Mouse (Mus musculus) lung, adult 18-20 months (tissue): ENCODE measurements around the gene Vti1a.

Experiments used
- DNase-seq, 2 experiments: peaks; one replicate each; pipeline ENCODE4 v3.0.0; 2022; ENCODE audit warnings: mixed read lengths in 2 of 2

Gene Vti1a

DNA sequence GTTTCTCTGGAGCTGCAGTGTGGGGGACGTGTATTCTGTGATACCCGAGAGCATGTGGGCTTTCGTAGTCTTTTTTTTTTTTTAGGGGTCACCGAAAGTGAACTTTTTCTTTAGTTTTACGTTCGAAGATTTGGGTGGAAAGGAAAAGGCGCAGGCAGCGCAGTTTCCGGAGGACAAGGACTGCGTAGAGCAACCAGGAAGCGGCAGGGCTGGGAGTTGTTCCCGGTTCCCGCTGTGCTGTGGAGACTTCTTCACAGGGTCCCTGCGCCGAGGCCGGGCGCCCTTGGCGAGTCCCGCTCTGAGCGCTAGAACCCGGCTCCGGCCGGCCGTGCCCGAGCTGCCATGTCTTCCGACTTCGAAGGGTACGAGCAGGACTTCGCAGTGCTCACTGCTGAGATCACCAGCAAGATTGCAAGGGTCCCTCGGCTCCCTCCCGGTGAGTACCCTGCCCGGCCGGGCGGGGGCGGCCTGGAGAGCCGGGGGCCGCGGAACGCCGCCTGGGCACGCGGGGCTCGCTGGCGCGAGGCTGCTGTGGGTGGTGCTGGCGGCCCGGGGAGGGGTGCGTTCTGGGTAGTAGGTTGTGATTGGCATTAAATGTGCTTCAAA lies at the start of gene Vti1a:
Gene Vti1a (plus strand): TSS at position 187 of the 606 bp plus-strand sequence.
- peak; percentile 85 to 88 for DNase-seq

DNA sequence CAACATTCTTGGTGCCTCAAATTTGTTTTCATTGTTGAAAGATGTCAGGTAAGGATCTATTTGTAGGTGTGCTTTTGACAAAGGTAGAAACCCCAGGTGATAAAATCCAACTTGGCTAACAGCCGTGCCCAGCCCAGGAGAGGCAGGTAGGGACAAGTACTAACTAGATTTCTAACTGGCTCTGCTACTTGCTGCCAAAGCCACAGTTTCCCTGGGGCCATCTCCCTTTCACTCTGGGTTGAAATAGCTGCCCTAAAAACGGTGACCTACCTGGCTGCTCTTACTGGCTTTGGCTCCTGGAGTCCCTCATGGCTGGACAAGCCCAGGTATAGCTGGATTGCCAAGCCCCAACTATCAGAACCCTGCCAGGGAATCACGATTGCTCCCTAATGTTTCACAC lies 49.3 kb upstream of the Vti1a start:
- DNase-seq = no peak

DNA sequence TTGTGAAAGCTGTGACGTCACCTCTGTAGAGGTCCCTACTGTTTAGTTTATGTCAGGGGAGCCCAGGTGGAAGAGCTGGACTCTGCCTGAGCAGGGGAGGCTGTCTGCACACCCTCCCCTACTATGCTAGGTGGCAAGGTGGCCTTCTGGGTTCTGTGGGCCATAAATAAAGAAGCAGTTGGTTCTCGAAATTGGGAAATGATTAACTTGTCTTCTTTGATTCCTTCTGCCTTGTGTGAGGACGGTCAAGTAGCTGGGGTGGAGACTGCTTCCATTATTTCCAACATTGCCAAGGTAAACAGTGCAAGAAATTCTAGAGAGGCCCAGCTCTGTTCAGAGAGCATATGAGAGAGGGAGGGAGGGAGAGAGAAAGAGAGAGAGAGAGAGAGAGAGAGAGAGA lies 47.9 kb upstream of the Vti1a start:
- peak in 1 of 2 experiments; percentile 52 for DNase-seq

DNA sequence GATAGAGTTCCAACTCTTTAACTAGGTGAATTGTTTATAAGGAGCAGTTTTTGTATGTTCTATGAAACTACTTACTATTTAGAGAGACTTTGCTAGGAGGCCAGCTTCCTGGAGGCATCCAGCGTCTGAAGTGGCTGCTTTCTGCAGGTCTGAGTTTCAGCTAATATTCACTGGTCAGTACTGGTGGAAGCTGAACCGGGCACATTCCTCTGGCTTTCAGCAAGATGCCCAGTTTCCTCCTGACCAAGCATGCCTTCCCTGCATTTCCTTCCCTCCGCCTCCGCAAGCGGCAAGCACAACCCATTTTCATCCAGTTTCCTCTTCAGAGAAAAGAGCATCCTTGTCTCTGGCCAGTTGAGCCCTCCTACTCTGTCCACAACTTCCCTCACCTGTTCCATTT lies 47.0 kb upstream of the Vti1a start:
- DNase-seq = peak in 1 of 2 experiments; percentile 27

DNA sequence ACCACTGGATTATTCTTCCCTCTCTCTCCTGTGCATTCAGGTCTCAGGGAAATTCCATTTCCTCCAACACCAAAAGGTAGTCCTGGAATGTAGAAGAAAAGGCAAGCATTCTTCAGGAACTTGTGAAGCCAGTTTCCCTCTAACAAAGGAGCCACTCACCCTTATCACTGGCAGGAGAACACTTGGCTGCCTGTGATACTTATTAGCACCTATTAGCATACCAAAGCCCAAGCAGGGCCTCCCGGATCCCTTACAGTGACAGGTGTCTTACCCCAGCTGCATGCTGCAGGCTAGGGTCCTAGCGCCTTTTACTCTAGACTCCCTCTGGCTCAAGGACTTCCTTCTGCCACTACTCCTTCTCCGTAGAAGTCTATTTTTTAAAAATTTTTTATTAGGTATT lies 44.6 kb upstream of the Vti1a start:
- peak; percentile 54 to 66 for DNase-seq

DNA sequence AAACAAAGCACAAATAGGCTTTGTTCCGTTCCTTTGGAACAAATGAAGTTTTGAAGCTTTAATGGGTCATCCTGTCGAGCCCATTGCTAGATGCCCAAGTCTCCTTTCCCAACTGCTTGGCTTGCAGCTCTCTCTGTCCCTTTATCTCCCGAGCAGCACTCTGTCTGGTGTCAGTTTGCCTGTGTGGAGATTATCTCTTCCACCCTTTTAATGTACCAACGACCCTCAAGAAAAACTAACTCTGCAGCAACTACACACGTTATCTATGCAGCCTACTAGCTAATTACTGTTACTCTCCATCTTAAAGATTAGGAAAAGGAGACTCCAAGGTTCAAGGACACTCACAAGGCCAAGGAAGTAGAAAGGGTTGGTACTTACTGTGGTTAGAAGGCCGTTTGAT lies 42.8 kb upstream of the Vti1a start:
- no peak for DNase-seq

DNA sequence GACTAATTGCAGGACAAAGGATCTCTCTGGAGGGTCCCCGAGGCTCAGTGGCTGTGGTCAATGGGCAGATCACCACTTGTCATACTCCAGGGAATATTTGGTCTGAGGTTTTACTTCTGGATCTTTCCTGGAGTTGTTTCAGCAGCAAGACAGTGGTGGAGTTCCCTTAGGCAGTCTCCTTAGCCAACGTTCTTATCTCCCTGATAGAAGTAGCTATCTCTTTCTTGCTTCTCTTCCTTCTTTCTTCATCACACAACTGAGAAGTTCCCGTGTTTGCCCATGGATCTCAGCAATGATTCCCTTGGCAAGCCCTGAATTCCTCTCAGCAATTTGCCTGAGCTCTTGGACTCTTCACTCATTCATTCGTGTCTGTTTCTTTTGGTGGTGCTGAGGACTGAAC lies 40.0 kb upstream of the Vti1a start:
- no peak for DNase-seq

DNA sequence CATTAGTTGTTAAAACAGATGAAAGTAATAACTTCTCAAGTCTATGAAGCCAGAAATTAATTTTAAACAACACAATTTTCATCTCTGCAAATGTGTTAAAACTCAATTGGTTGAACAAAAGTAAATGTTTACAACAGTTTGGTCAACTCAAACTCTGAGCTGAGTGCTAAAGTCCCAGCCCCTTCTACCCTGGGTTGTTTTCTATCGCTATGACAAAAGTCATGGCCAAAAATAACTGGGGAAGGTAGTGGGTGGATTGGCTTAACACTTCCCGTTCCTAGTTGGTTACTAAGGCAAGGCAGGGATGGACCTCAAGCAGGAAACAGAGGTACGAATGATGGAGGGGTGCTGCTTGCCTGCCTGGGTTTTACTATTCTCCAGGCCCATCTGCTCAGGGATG lies 39.3 kb upstream of the Vti1a start:
- no peak for DNase-seq

DNA sequence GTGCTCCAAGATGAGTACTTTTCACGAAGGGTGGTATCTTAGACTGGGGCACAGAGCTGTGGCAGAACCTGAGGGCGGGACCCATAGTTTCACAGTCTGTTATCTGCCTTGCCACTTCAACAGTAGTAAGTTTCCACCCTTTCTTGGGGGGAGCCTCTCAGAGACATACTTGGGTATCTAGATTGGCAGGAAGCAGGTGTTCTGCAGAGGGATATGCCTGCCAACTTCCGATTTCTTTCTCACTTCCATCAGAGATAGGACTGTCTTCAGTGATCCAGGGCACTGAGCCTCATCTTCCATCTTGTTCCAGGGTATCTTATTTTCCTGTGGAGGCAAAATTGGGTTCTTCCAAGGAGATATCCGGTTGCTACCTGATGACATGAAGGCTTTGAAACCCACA lies 32.0 kb upstream of the Vti1a start:
- no peak for DNase-seq

DNA sequence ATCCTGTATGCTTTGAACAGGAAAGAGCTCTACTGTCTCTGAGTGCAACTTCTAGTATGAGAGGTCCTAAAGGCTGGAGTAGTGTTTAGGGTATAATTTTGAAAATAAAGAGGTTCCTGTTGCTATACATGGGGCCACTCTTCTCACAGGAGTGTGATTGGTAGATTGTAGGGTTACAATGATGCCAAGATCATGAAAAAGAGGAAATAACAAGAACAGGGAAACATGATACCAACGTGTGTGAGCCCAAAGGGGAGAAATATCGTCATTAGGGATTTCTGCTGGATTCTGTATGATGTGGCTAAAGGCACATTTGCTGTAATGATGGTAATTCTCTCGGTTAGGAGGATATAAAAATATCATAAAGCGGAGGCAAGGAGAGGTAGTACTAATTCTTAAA lies 30.1 kb upstream of the Vti1a start:
- DNase-seq = no peak

DNA sequence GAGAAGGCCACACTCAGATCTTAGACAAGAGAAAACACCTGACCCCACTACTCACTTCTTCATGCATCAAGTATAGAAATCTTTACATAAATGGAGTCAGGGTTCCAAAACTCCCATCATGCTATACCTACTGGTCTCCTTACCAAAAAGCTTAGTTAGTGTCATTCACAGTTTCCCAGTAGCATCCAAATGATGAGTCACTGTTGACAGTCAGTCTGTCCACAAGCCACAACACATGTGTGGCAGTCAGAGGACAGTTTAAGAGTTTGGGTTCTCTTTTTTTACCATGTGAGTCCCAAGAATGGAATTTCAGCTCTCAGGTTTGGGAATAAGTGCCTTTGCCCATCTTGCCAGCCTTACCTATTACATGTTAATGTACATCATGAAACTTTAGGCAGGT lies 27.1 kb upstream of the Vti1a start:
- no peak for DNase-seq

DNA sequence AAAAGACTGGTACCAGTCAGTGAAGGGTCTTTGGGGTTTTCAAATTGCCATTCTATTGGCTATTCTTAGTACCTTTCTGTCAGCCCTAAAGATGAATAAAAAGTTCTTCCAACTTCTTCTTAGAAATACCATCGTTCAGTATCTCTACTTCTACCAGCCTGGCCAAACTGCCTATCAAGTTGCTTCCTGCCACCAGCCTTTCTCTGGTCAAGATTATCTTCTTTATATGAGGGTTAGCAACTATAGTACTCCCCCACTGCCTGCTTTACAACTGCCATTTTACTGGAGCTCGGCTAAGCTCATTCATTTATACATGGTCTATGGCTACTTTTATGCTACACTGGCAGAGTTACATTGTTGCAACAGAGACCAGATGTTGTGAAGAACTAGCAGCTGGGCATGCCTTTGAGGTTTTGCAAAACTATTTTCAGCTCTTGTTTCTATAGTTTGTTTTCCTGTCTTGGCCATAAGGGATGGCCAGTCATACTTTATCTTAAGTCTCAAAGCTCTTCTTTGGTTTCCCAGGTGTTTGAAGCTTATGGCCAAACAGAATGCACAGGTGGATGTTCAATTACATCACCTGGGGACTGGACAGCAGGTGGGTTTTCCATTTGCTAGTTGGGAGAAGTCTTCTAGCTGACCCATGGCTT lies 25.3 kb upstream of the Vti1a start:
- DNase-seq = no peak

DNA sequence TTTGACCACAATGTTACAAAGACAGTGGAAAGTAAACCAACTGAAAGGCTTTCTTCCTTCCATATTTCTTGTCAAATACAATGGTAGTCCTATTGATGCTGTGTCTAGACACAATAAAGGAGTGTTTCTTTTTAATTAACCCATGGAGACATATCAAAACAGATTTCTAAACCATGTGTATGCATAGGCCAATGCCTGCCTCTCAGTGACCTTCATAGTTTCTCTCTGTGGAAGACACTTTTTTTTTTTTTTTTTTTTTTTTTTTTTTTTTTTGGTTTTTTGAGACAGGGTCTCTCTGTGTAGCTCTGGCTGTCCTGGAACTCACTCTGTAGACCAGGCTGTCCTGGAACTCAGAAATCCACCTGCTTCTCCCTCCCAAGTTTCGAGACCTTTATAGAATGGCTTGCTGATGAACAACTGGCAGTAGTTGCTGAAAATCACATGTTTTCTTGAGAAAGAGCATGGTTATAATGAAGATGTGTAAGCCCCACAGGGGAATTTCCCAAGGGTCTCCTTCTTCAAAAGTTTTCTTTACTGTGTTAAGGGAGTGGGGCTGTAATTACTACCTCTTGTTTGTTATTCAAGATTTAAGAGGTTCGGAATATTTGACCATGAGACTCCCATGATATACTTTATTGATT lies 23.8 kb upstream of the Vti1a start:
- no peak for DNase-seq

DNA sequence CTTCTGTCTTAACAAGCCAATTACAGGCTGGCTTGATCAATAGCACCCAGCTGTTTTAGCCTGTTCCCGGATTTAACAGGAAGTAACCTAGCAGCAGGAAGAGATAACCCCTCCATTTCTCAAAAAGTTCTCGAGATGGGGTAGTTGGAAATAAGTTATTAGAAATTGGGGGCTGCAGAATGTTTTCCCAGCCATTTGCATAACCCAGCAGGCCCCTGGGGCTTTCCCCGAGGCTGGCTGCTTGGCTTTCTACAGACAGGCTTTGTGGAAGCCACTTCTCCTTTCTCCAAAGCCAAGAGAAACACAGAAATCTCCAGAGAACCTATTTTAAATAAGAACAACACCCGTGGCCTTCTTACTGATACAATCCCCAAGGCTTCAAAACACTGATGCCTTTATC lies 22.9 kb upstream of the Vti1a start:
- DNase-seq = no peak

DNA sequence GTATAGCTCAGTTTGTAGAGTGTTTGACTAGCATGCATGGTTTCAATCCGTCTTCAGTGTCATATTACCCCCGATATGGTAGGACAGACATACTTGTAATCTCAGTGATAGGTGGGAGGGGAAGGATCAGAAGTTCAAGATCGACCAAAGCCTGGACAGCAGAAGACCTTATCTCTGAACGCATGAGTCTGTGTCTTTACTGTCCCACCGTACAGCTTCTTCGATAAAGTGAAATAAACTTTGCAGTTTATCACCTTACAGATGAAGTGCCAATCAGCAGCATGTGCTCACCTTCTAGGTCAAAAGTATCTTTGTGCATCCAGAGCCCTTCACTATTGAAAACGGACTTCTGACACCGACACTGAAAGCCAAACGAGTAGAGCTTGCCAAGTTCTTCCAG lies 21.0 kb upstream of the Vti1a start:
- no peak for DNase-seq

DNA sequence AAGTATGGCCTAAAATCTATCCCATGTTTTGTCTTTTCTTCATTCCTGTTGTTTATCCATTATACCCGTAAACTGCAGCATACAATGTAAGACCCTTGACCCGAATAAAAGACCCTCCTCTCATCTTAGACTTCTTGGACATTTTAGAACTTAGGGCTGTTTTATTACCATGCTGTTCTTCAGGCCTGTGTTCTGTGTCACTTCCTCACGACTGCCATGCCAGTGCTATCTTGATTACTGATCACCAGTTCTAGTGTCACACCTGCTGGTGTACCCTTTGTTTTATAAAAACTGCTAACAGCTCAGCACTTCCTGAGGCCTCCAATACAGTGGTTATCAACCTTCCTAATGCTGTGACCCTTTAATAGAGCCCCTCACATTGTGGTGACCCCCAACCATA lies 20.5 kb upstream of the Vti1a start:
- no peak for DNase-seq

DNA sequence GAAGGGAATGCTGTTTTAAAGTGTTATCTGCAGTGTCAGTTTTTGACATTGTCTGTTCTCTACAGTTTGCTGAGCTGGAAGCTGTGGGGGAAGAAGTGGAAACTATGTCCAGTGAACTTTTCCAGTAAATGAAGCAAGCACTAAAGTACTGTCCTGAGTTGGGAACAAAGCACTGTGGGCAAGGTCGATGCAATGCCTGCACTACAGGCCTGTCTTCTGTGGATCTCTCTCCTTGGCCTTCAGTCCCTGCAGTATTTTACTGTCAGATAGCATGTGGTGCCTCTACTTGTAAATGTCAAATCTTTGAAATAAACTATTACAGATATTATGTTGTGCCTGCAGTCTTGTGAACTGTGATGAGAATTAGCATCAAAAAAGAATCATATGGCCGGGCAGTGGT lies 19.8 kb upstream of the Vti1a start:
- no peak for DNase-seq

DNA sequence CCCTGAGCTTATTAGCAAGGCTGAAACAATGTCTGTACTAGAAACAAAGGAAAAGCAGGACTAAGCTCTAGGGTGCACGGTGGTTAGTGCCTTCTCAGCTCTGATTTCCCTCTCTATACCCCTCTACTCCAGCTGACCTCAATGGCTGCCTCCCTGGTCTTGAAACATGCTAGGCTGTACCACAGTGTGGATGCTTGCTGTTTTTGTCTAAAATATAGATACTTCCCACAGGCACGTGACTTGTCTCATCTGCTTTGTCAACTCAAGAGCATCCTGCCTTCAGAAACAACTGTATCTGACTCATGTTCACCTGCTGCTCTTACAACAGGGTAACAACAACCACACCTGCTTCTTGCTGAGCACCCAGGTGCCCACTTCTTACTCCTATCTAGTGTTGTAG lies 18.6 kb upstream of the Vti1a start:
- no peak for DNase-seq

DNA sequence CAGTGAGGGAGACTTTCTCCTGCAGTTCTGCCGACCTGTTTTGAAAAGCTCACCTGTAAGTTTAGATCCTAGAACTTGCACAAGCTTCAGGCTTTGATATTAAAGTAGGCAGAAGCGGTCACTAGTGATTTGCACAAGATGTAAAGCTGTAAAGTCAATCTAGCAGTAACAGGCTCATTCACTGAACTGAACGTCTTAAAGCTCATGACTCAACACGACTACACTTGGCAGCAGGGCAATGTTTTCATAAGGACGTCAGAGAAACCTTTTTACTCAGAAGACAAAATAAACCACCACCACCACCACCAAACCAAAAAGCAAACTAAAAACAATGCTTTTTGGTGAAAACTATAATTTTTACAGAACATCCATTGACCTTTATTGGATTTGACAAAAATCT lies 18.1 kb upstream of the Vti1a start:
- DNase-seq = no peak

DNA sequence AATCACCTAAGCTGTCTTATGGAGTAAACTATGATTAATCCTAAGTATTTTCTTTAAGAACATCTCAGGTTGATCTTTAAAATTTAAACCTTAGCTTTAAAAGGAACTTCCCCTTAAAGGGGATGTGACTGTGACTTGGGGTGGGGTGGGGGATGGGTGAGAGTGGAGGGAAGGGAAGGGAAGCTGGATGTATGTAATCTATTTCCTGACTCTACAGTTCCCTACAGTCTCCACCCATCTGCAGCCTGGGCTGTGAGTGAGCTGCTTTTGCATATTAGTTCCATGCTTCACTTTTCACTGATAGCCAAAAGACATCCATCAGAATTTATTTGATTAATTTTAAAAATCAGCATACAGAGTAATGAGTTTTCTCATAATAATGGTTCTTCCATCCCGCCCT lies 16.7 kb upstream of the Vti1a start:
- no peak for DNase-seq

DNA sequence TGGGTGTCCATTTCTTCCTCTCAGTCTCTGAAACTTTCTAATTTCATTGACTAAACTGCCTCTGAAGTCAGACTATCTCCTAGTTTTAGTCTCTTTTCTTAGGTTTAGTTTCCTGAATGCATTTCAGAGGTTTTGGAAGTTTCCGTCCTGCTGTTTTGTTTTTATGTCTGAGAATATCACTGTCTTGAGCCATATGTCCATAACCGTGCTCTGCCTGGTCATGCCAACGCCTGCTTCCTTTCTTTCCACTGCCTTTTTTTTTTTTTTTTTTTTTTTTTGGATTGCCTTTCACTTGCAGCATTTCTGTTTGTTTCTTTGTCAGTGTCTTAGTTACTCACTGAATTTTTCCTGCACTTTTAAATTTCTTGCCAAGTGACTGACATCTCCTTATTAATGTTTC lies 15.6 kb upstream of the Vti1a start:
- DNase-seq = no peak

DNA sequence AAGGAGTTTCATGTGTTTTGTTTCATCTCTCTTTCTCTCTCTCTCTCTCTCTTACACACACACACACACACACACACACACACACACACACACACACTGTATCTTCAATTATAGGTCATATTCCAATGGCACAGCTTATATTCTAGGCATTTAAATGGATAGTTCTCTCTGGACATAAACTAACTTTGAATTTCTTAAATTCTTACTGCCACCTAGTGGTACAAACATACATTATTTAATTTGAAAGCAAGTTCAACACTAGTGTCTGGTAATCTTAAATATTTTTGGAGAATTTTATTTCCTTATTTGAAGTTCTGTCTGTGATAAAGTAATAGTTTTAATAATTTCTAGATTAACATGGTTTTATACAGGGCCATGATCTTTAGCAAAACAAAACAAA lies 11.1 kb upstream of the Vti1a start:
- DNase-seq = no peak

DNA sequence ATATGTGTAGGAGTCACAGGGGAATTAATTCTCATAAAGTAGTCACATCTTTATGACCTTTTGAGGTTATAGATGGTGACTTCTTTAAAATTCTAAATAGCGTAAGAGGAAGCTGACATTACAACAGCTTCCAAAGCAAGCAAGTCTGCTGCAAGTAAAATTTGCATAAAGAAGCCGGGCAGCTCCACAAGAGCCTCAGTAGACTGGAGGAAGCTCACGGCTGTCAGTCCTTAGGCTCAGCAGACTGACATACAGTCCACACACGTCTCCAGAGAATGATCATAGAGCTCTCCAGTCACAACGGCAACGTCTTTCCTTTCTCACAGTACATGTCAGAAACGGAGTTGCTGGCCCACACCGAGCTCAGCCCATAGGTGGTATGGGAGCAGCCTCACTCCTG lies 4.2 kb upstream of the Vti1a start:
- no peak for DNase-seq

DNA sequence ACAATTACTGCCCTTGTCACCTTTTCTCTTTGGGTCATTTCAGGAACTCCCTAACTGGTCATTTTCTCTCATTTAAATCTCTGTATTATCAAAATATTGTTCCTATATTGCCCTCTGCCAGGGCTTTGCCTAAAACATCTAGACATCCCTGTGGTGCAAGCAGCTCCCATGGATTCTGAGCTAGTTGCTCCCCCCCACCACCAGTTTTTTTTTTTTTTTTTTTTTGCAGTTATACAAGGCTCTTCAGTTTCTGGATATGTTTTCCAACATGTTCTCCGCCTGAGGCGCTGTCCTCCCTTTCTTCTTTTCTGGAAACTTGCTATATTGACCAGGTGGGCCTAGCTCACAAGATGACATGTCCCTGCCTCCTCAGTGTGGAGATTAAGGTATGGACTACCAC lies 2.4 kb upstream of the Vti1a start:
- no peak for DNase-seq
